Mouse (Mus musculus): ENCODE measurements around the gene Sorbs2. TPM values are rescaled to one million over a fixed set of nuclear protein-coding genes. Genes with fewer than 3 reads are reported as not detected.

Gene Sorbs2
- polyA plus RNA-seq, 1 experiment from 2014 or later, result 325 TPM

DNA sequence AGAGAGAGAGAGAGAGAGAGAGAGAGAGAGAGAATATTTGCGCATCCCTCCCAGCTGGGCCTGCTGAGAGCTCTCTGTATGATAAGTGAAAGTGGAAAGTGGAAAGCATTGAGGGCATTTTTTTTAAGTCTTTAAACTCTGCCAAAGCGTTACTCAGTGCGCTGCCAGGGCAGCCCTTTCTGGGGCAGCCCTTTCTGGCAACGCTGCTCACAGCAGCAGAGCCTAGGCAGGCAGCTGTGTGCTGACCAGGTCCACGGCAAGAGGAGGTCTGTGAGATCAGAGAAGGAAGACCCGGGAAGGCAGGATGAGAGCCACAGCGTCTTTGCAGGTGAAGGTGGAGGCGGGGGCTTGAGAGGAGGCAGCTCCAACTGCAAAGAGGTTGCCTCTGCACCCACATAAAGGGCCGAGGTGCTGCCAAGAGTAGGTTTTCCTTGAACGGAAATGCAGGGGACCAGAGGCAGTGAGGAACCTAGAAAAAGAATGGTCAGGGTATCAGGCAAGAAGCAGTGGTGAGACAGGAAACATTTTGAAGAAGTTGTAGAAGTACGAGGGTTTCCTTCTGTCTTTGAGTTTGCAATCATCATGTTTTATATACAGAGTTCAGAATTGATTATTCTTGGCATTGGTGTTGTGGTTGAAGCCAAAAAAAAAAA lies 256.2 kb downstream of the Sorbs2 start:
- Histone ChIP-seq H3K27ac (ENCODE audit: low read depth, low read length) (peak overlapping the region; percentile 7; the same call in 1 of the 2 replicates), H3K9ac (ENCODE audit: low read depth, low read length) (no peak overlapping the region), H3K4me1 (ENCODE audit: control insufficient read depth, insufficient read depth, low read length) (no peaks in the 10 kb centered on the region), H3K4me2 (no peak overlapping the region), H3K27me3 (ENCODE audit: control insufficient read depth, insufficient read depth, low read length) (no peaks in the 10 kb centered on the region), H3K36me3 (ENCODE audit: control insufficient read depth, insufficient read depth, low read length) (peaks cover 4% of the 10 kb centered on the region; the same call in 1 of the 2 replicates), H3K4me3 (ENCODE audit: low read depth, low read length) (no peak overlapping the region), H3K9me3 (replicated peaks; ENCODE audit: control insufficient read depth, low read length) (no peaks in the 10 kb centered on the region)
- ATAC-seq (replicated peaks; ENCODE audit: insufficient number of reproducible peaks, low FRiP score, low TSS enrichment), result no peak
- 46% methylated on average over 11 of the region's 11 CpGs for WGBS (ENCODE audit: insufficient replicate concordance)

DNA sequence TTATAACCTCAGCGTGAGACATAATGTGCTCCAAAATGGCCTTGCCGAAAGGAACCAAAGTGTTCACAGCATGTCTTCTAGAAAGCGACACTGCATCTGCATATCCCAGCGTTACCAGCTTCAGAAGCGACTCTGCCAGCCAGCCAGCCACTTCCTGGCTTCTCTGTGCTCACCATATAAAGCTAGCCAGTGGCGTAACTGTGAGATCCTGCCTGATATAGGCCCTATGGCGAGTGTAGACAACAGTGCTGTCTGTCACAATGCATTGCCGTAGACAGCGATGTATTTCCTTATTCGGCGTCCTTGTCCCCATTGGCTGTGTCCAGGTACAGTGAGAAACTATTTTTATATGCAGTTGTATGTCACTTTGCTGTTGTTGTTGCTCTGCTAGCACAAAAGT lies 258.6 kb downstream of the Sorbs2 start:
- no peak overlapping the region for H3K4me3 ChIP-seq (ENCODE audit: low read depth, low read length)
- 68% methylated on average over 11 of the region's 11 CpGs for WGBS (ENCODE audit: insufficient replicate concordance)
- no peak for ATAC-seq (replicated peaks; ENCODE audit: insufficient number of reproducible peaks, low FRiP score, low TSS enrichment)
- H3K36me3 ChIP-seq (ENCODE audit: control insufficient read depth, insufficient read depth, low read length), result peaks cover 8% of the 10 kb centered on the region
- no peaks in the 10 kb centered on the region for H3K9me3 ChIP-seq (replicated peaks; ENCODE audit: control insufficient read depth, low read length)
- no peak overlapping the region for H3K4me2 ChIP-seq
- H3K4me1 ChIP-seq (ENCODE audit: control insufficient read depth, insufficient read depth, low read length), result no peaks in the 10 kb centered on the region
- no peaks in the 10 kb centered on the region for H3K27me3 ChIP-seq (ENCODE audit: control insufficient read depth, insufficient read depth, low read length)
- no peak overlapping the region for H3K9ac ChIP-seq (ENCODE audit: low read depth, low read length)
- no peak overlapping the region for H3K27ac ChIP-seq (ENCODE audit: low read depth, low read length)

DNA sequence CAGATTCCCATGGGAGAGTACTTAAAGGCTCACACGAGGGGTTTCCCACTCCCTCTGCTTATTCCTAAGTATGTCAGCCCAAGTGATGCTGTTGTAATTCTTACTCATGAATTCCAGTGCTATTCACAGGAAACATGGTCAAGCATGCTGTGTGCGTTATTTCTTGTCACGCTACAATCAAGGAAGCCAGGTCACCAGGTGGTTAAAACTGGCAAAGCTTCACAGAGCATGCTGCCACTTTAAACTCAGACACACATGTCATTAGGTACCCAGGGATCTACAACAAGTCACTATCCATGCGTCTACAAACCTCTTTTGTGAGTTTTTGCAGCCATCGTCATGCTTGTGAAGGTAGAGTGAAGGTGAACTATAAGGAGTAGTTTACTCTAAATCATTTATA lies 267.3 kb downstream of the Sorbs2 start:
- no peak overlapping the region for H3K27ac ChIP-seq (ENCODE audit: low read depth, low read length)
- H3K4me2 ChIP-seq, result no peak overlapping the region
- 77% methylated on average over 5 of the region's 5 CpGs for WGBS (ENCODE audit: insufficient replicate concordance)
- no peaks in the 10 kb centered on the region for H3K4me1 ChIP-seq (ENCODE audit: control insufficient read depth, insufficient read depth, low read length)
- no peak for ATAC-seq (replicated peaks; ENCODE audit: insufficient number of reproducible peaks, low FRiP score, low TSS enrichment)
- no peaks in the 10 kb centered on the region for H3K27me3 ChIP-seq (ENCODE audit: control insufficient read depth, insufficient read depth, low read length)
- no peak overlapping the region for H3K4me3 ChIP-seq (ENCODE audit: low read depth, low read length)
- peaks cover 18% of the 10 kb centered on the region for H3K36me3 ChIP-seq (ENCODE audit: control insufficient read depth, insufficient read depth, low read length)
- no peak overlapping the region for H3K9ac ChIP-seq (ENCODE audit: low read depth, low read length)
- H3K9me3 ChIP-seq (replicated peaks; ENCODE audit: control insufficient read depth, low read length), result no peaks in the 10 kb centered on the region

DNA sequence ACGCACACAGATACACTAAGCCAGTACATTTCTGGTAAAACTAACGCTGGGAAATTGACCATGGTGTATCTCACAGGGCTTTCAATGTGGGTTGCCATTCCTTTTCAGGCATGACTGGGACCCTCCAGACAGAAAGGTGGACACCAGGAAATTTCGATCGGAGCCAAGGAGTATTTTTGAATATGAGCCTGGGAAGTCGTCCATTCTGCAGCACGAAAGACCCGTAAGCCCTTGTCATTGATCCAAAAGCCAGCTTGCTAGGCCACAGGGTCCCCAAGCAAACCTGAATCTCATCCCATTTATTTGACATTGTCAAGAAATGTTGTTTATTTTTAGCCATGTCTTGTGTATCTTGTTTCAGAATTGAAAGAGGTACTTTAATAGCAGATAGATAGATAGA lies 267.9 kb downstream of the Sorbs2 start:
- Histone ChIP-seq H3K9me3 (replicated peaks; ENCODE audit: control insufficient read depth, low read length) (no peaks in the 10 kb centered on the region), H3K27ac (ENCODE audit: low read depth, low read length) (no peak overlapping the region), H3K9ac (ENCODE audit: low read depth, low read length) (no peak overlapping the region), H3K27me3 (ENCODE audit: control insufficient read depth, insufficient read depth, low read length) (no peaks in the 10 kb centered on the region), H3K36me3 (ENCODE audit: control insufficient read depth, insufficient read depth, low read length) (peaks cover 18% of the 10 kb centered on the region), H3K4me2 (no peak overlapping the region), H3K4me1 (ENCODE audit: control insufficient read depth, insufficient read depth, low read length) (no peaks in the 10 kb centered on the region), H3K4me3 (ENCODE audit: low read depth, low read length) (no peak overlapping the region)
- WGBS (ENCODE audit: insufficient replicate concordance), result 84% methylated on average over 7 of the region's 7 CpGs
- no peak for ATAC-seq (replicated peaks; ENCODE audit: insufficient number of reproducible peaks, low FRiP score, low TSS enrichment)

DNA sequence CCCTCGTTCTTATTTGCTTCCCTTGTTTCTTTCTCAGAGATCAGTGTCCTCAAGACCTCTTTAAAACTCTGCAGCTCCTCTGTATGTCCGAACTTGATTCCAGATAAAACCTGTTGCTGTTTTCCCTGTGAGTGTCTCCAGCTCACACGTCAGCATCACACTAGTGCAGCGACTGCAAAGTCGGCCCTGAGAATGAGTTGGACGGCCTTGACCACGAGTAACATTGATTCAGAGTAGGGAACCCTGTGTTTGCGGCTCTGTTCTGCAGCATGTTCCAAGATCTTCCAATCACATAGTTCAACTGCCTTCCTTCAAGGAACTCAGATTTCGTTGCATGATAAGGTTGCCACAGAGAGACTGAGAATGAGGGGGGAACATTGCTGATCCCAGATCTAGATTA lies 268.8 kb downstream of the Sorbs2 start:
- WGBS (ENCODE audit: insufficient replicate concordance), result 83% methylated on average over 9 of the region's 9 CpGs
- H3K4me1 ChIP-seq (ENCODE audit: control insufficient read depth, insufficient read depth, low read length), result no peaks in the 10 kb centered on the region
- H3K36me3 ChIP-seq (ENCODE audit: control insufficient read depth, insufficient read depth, low read length), result peaks cover 13% of the 10 kb centered on the region
- H3K9me3 ChIP-seq (replicated peaks; ENCODE audit: control insufficient read depth, low read length), result no peaks in the 10 kb centered on the region
- H3K4me3 ChIP-seq (ENCODE audit: low read depth, low read length), result no peak overlapping the region
- no peaks in the 10 kb centered on the region for H3K27me3 ChIP-seq (ENCODE audit: control insufficient read depth, insufficient read depth, low read length)
- no peak overlapping the region for H3K27ac ChIP-seq (ENCODE audit: low read depth, low read length)
- ATAC-seq (replicated peaks; ENCODE audit: insufficient number of reproducible peaks, low FRiP score, low TSS enrichment), result no peak
- H3K4me2 ChIP-seq, result no peak overlapping the region
- no peak overlapping the region for H3K9ac ChIP-seq (ENCODE audit: low read depth, low read length)

DNA sequence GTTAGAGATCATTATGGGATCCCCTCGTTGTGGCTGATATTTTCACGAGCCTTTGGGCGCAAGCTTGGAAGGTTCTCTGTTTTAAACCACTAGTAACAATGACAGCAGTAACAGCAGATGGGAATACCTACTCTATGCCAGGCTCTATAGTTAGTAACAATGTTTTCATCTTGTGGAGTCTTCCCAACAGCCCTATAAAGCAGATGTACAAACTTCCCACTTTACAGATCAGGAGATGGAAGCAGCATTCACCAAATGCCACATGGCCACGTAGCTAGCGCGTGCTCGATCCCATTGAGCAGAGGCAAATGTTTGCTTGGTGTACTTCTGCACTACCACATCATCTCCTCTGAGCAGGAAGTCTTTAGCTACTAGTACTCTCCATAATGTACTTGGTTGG lies 269.4 kb downstream of the Sorbs2 start:
- Histone ChIP-seq H3K4me3 (ENCODE audit: low read depth, low read length) (no peak overlapping the region), H3K4me2 (no peak overlapping the region), H3K4me1 (ENCODE audit: control insufficient read depth, insufficient read depth, low read length) (no peaks in the 10 kb centered on the region), H3K27me3 (ENCODE audit: control insufficient read depth, insufficient read depth, low read length) (no peaks in the 10 kb centered on the region), H3K9ac (ENCODE audit: low read depth, low read length) (no peak overlapping the region), H3K27ac (ENCODE audit: low read depth, low read length) (no peak overlapping the region), H3K36me3 (ENCODE audit: control insufficient read depth, insufficient read depth, low read length) (peaks cover 11% of the 10 kb centered on the region), H3K9me3 (replicated peaks; ENCODE audit: control insufficient read depth, low read length) (no peaks in the 10 kb centered on the region)
- 94% methylated on average over 7 of the region's 7 CpGs for WGBS (ENCODE audit: insufficient replicate concordance)
- no peak for ATAC-seq (replicated peaks; ENCODE audit: insufficient number of reproducible peaks, low FRiP score, low TSS enrichment)

DNA sequence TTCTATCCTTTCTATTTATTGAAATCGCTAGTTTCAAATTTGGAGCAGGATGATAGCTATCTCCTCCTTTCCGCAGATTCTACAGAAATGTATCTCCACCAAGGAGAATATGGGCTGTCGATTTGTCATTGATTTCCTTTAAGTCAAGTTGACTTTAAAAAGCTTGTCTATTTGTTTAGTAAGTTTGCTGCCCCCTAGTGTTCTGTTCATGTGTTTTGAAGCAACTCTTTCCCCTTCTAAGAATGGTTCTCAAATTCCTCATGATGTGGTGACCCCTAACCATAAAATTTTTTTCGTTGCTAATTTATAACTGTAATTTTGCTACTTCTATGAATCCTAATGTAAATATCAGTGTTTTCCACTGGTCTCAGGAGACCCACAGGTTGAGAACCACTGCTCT lies 273.0 kb downstream of the Sorbs2 start:
- H3K27ac ChIP-seq (ENCODE audit: low read depth, low read length), result no peak overlapping the region
- no peaks in the 10 kb centered on the region for H3K27me3 ChIP-seq (ENCODE audit: control insufficient read depth, insufficient read depth, low read length)
- H3K4me3 ChIP-seq (ENCODE audit: low read depth, low read length), result no peak overlapping the region
- no peaks in the 10 kb centered on the region for H3K9me3 ChIP-seq (replicated peaks; ENCODE audit: control insufficient read depth, low read length)
- H3K4me1 ChIP-seq (ENCODE audit: control insufficient read depth, insufficient read depth, low read length), result no peaks in the 10 kb centered on the region
- H3K4me2 ChIP-seq, result no peak overlapping the region
- no peak for ATAC-seq (replicated peaks; ENCODE audit: insufficient number of reproducible peaks, low FRiP score, low TSS enrichment)
- no peak overlapping the region for H3K9ac ChIP-seq (ENCODE audit: low read depth, low read length)
- peaks cover 9% of the 10 kb centered on the region for H3K36me3 ChIP-seq (ENCODE audit: control insufficient read depth, insufficient read depth, low read length)
- 49% methylated on average over 4 of the region's 4 CpGs for WGBS (ENCODE audit: insufficient replicate concordance)

DNA sequence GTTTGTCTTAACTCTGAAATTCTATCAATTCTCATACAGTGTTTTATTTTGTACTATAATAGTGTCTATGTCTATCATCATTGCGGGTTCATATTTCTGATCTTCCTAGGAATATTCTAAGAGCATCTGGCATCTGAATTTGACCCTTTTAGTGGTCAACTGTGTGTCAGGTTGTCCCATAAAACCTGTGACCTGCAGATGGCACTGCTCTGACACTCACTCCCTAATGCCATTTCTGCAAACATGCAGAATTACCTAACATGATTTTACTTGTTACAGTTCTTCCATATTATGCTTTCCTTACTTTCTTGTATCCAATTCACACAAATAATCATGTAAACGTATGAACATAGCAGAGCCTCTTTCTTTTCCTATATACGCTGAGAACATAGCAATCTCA lies 281.0 kb downstream of the Sorbs2 start:
- H3K9me3 ChIP-seq (replicated peaks; ENCODE audit: control insufficient read depth, low read length), result no peaks in the 10 kb centered on the region
- no peak overlapping the region for H3K4me2 ChIP-seq
- no peak overlapping the region for H3K4me3 ChIP-seq (ENCODE audit: low read depth, low read length)
- no peaks in the 10 kb centered on the region for H3K27me3 ChIP-seq (ENCODE audit: control insufficient read depth, insufficient read depth, low read length)
- H3K27ac ChIP-seq (ENCODE audit: low read depth, low read length), result no peak overlapping the region
- peaks cover 6% of the 10 kb centered on the region; the same call in 1 of the 2 replicates for H3K36me3 ChIP-seq (ENCODE audit: control insufficient read depth, insufficient read depth, low read length)
- H3K9ac ChIP-seq (ENCODE audit: low read depth, low read length), result no peak overlapping the region
- no peak for ATAC-seq (replicated peaks; ENCODE audit: insufficient number of reproducible peaks, low FRiP score, low TSS enrichment)
- 77% methylated on average over 3 of the region's 3 CpGs for WGBS (ENCODE audit: insufficient replicate concordance)
- H3K4me1 ChIP-seq (ENCODE audit: control insufficient read depth, insufficient read depth, low read length), result no peaks in the 10 kb centered on the region

DNA sequence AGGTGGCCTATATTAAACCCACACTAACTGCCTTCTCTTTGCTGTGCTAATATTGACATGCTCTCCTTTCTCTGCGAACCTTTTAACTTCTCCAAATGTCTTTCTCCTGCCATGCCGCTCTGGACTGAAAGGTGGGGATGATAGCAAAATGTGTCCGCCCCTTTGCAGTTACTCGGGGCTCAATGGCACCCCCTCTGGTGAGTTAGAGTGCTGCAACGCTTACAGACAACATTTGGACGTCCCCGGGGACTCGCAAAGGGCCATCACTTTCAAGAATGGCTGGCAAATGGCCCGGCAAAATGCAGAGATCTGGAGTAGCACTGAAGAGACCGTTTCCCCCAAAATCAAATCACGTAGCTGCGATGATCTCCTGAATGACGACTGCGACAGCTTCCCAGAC lies 287.3 kb downstream of the Sorbs2 start:
- Histone ChIP-seq H3K27ac (ENCODE audit: low read depth, low read length) (no peak overlapping the region), H3K27me3 (ENCODE audit: control insufficient read depth, insufficient read depth, low read length) (no peaks in the 10 kb centered on the region), H3K9me3 (replicated peaks; ENCODE audit: control insufficient read depth, low read length) (no peaks in the 10 kb centered on the region), H3K9ac (ENCODE audit: low read depth, low read length) (no peak overlapping the region), H3K4me2 (no peak overlapping the region), H3K4me3 (ENCODE audit: low read depth, low read length) (no peak overlapping the region), H3K36me3 (ENCODE audit: control insufficient read depth, insufficient read depth, low read length) (peaks cover 11% of the 10 kb centered on the region), H3K4me1 (ENCODE audit: control insufficient read depth, insufficient read depth, low read length) (no peaks in the 10 kb centered on the region)
- no peak for ATAC-seq (replicated peaks; ENCODE audit: insufficient number of reproducible peaks, low FRiP score, low TSS enrichment)
- WGBS (ENCODE audit: insufficient replicate concordance), result 84% methylated on average over 14 of the region's 14 CpGs

All from heart, embryonic 11.5 days (tissue).